Mouse (Mus musculus): ENCODE measurements at regions not wholly inside any gene's neighbourhood (a gene's known extent, or its start where the extent isn't known, plus 50 kb on each side); places are given as distances from the start of the nearest gene placed in this dataset.

DNA sequence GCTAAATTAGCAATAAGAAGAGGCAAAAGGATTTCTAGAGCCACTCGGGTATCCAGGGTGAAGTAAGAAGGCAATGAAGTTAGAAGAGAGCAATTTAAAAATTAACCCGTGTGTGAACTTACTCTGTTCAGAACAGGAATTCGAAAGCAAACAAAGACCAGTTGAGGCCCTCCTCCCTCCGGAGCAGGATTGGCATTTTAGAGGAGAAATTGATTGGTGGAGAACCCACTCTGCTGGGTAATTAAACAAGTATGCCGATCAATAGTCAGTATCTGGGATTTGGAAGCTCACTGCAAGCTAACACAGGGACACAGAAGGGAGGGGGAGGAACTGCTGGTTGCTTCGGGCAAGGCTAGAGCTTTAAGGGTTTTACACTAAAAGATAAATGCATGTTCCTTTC is 177.7 kb downstream of the Rnf152 start:
- H3K36me3 ChIP-seq (ENCODE audit: control insufficient read depth, insufficient read depth, low read length) = no peaks in the 10 kb centered on the region
- no peaks in the 10 kb centered on the region for H3K27me3 ChIP-seq (ENCODE audit: control insufficient read depth, insufficient read depth, low read length)
- peaks cover 34% of the 10 kb centered on the region for H3K4me1 ChIP-seq (ENCODE audit: control insufficient read depth, insufficient read depth, insufficient read length, low read length)
- 23% methylated on average over 6 of the region's 6 CpGs for WGBS
- TF ChIP-seq POLR2A (IDR thresholded peaks at IDR 0.05; ENCODE audit: low read depth, low read length) = no peak
- no peak for TF ChIP-seq CTCF (IDR thresholded peaks at IDR 0.05; ENCODE audit: extremely low read depth, insufficient read length, insufficient replicate concordance, low read depth, low read length)
- no peak overlapping the region for H3K4me3 ChIP-seq (ENCODE audit: low read depth, low read length)
- peak overlapping the region; percentile 96 for H3K27ac ChIP-seq (ENCODE audit: insufficient read depth, low read depth, low read length)

DNA sequence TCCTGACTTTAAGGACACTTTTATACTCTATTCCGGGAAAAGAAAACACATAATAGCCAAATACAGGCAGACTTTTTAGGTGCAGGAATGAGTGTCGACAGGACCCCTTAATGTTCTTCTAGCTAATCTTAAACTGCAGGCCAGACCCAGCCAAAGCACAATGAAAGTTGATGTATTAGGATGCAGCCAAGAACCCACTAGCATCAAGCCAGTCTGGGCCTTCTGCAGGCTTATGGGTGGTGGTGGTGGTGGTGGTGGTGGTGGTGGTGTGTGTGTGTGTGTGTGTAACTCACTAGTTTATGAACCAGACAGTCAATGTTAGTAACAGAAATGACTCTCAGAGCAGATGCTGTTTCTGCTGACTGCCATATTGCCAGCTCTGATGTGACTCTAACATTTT is 178.6 kb downstream of the Rnf152 start:
- TF ChIP-seq POLR2A (IDR thresholded peaks at IDR 0.05; ENCODE audit: low read depth, low read length) (no peak), CTCF (IDR thresholded peaks at IDR 0.05; ENCODE audit: extremely low read depth, insufficient read length, insufficient replicate concordance, low read depth, low read length) (no peak)
- peak overlapping the region; percentile 96 for H3K27ac ChIP-seq (ENCODE audit: insufficient read depth, low read depth, low read length)

DNA sequence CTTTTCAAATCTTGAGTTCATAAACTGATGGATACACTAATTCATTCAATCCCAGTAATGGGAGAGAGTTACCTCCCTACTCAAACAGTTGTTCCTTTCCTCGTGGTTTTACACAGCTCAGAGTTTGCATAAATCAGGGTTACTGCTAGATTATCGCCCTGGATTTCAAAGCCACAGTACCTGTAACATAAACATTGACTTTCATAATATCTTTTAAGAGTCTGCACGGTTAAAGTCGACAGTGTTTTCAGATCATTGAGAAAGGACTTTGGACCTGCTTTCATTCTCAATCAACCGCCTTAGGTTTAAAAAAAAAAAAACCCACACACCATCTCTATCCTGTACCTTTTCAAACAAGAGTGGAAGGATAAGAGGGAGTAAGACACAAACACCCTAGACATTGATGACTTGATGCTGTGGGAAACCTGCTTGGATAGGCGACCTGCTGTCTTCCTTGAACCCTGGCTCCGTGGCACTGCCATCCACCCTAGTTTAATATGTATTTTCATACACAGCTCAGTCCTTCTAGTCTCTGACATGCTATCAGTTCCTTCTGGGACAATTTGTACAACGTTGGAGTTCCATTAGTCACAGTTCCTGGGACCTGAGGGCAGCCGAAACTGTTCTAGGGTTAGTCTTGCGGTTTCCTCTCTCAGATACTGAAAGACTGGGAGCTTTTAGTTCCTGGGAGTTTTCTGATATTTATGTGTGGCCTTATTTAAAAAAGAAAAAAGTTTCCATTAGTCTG is 179.3 kb downstream of the Rnf152 start:
- no peaks in the 10 kb centered on the region for H3K27me3 ChIP-seq (ENCODE audit: control insufficient read depth, insufficient read depth, low read length)
- WGBS = 27% methylated on average over 10 of the region's 10 CpGs
- peaks cover 34% of the 10 kb centered on the region for H3K4me1 ChIP-seq (ENCODE audit: control insufficient read depth, insufficient read depth, insufficient read length, low read length)
- H3K4me3 ChIP-seq (ENCODE audit: low read depth, low read length) = no peak overlapping the region
- H3K27ac ChIP-seq (ENCODE audit: insufficient read depth, low read depth, low read length) = peak overlapping the region; percentile 96
- TF ChIP-seq CTCF (IDR thresholded peaks at IDR 0.05; ENCODE audit: extremely low read depth, insufficient read length, insufficient replicate concordance, low read depth, low read length) (no peak), POLR2A (IDR thresholded peaks at IDR 0.05; ENCODE audit: low read depth, low read length) (no peak)
- H3K36me3 ChIP-seq (ENCODE audit: control insufficient read depth, insufficient read depth, low read length) = no peaks in the 10 kb centered on the region

More for the DNA sequence above, 178.6 kb downstream of the Rnf152 start:
- 74% methylated on average over 2 of the region's 2 CpGs for WGBS
- H3K36me3 ChIP-seq (ENCODE audit: control insufficient read depth, insufficient read depth, low read length) = no peaks in the 10 kb centered on the region
- H3K4me3 ChIP-seq (ENCODE audit: low read depth, low read length) = no peak overlapping the region
- no peaks in the 10 kb centered on the region for H3K27me3 ChIP-seq (ENCODE audit: control insufficient read depth, insufficient read depth, low read length)
- H3K4me1 ChIP-seq (ENCODE audit: control insufficient read depth, insufficient read depth, insufficient read length, low read length) = peaks cover 34% of the 10 kb centered on the region

DNA sequence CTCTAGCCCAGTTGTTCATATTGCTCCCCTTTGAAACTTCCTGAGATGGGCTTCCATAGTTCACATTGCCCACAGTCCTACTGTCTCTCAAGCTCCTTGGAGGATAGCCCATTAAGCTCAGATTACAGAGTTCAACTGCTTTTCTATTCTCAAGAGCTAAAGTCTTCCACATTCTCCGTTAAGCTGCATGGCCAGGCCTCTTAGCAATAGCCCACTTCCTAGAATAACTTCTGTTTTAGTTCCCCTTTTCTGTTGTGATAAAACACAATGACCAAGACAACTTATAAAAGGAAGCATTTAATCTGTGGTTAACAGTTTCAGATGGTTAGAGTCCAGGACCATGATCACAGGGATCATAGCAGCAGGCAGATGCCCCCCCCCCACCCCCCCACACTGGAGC is 185.5 kb downstream of the Rnf152 start:
- Histone ChIP-seq H3K27ac (ENCODE audit: insufficient read depth, low read depth, low read length) (peak overlapping the region; percentile 22; the same call in 1 of the 2 replicates), H3K4me3 (ENCODE audit: low read depth, low read length) (no peak overlapping the region), H3K4me1 (ENCODE audit: control insufficient read depth, insufficient read depth, insufficient read length, low read length) (peaks cover 18% of the 10 kb centered on the region), H3K36me3 (ENCODE audit: control insufficient read depth, insufficient read depth, low read length) (no peaks in the 10 kb centered on the region), H3K27me3 (ENCODE audit: control insufficient read depth, insufficient read depth, low read length) (no peaks in the 10 kb centered on the region)
- 76% methylated on average over 1 of the region's 1 CpGs for WGBS
- no peak for TF ChIP-seq CTCF (IDR thresholded peaks at IDR 0.05; ENCODE audit: extremely low read depth, insufficient read length, insufficient replicate concordance, low read depth, low read length)
- TF ChIP-seq POLR2A (IDR thresholded peaks at IDR 0.05; ENCODE audit: low read depth, low read length) = no peak

DNA sequence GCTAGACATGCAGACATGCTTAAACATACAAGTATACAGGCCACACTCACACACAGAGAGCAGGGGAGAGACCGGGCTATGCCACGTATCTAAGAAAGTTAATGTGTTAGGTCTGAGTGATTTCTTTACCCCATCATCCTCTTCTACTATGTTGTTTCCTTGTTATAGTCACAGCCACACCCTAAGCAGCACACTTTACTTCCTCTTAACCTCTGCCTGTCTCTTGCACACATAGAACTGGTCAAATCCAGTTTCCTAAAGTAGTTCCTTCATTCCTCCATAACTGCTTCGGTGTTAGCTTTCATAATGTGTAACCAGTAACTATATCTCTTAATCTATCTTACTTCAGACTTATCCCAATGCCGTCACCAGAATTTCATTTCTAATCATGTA is 186.4 kb downstream of the Rnf152 start:
- Histone ChIP-seq H3K27me3 (ENCODE audit: control insufficient read depth, insufficient read depth, low read length) (no peaks in the 10 kb centered on the region), H3K36me3 (ENCODE audit: control insufficient read depth, insufficient read depth, low read length) (no peaks in the 10 kb centered on the region), H3K4me3 (ENCODE audit: low read depth, low read length) (no peak overlapping the region), H3K27ac (ENCODE audit: insufficient read depth, low read depth, low read length) (peak overlapping the region; percentile 68), H3K4me1 (ENCODE audit: control insufficient read depth, insufficient read depth, insufficient read length, low read length) (peaks cover 13% of the 10 kb centered on the region)
- 48% methylated on average over 4 of the region's 4 CpGs for WGBS
- no peak for TF ChIP-seq CTCF (IDR thresholded peaks at IDR 0.05; ENCODE audit: extremely low read depth, insufficient read length, insufficient replicate concordance, low read depth, low read length)
- TF ChIP-seq POLR2A (IDR thresholded peaks at IDR 0.05; ENCODE audit: low read depth, low read length) = no peak

DNA sequence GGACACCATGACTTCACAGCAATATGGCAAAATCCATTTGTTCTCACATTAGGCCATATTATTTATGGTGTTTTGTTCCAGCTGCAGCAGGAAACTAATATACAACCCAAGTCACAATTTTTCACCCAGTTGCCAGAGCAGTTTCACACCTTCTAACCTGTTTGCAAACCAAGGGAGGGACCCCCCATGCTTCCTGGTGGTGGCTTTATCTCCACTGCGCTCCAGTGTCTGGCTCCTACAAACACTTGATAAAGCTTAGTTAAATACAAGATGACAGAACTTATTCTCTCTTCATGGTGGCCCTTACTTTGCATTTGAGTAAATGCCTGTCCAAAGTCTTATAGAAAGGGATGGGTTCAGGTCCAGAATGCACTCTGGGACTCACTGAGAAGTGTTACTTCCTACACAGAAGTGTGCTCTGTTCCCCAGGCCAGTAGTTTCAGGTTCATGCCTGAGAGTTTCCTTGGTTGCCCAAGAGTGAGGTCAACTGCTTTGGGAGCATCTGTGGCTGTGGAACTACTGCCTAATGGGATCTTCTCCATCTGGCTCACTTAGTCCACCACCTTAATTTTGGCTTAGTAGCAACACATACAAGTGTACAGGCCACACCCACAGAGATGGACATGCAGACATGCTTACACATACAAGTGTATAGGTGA is 186.9 kb downstream of the Rnf152 start:
- peak overlapping the region; percentile 68 for H3K27ac ChIP-seq (ENCODE audit: insufficient read depth, low read depth, low read length)
- WGBS = 82% methylated on average over 1 of the region's 1 CpGs
- TF ChIP-seq POLR2A (IDR thresholded peaks at IDR 0.05; ENCODE audit: low read depth, low read length) (no peak), CTCF (IDR thresholded peaks at IDR 0.05; ENCODE audit: extremely low read depth, insufficient read length, insufficient replicate concordance, low read depth, low read length) (no peak)
- peaks cover 10% of the 10 kb centered on the region for H3K4me1 ChIP-seq (ENCODE audit: control insufficient read depth, insufficient read depth, insufficient read length, low read length)
- no peaks in the 10 kb centered on the region for H3K27me3 ChIP-seq (ENCODE audit: control insufficient read depth, insufficient read depth, low read length)
- no peak overlapping the region for H3K4me3 ChIP-seq (ENCODE audit: low read depth, low read length)
- no peaks in the 10 kb centered on the region for H3K36me3 ChIP-seq (ENCODE audit: control insufficient read depth, insufficient read depth, low read length)

DNA sequence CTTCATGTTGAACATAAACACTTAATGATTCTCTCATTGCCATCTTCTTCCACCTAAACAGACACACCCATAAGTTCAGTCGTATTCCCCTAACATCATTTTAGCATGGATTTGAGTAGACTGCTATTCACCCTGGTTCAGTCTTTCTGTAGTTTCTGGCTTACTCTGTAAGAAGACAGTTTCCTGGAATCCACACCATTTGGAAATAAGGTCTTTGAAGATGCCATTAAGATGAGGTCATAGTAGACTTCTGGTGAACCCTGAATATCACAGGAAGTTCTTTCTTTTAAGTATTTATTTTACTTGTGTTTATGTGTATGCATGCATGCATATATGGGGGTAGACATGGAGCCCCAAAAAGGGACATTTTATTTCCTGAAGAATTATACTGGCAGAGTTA is 187.7 kb downstream of the Rnf152 start:
- no peak overlapping the region for H3K4me3 ChIP-seq (ENCODE audit: low read depth, low read length)
- no peaks in the 10 kb centered on the region for H3K27me3 ChIP-seq (ENCODE audit: control insufficient read depth, insufficient read depth, low read length)
- peak overlapping the region; percentile 68; the same call in 1 of the 2 replicates for H3K27ac ChIP-seq (ENCODE audit: insufficient read depth, low read depth, low read length)
- TF ChIP-seq CTCF (IDR thresholded peaks at IDR 0.05; ENCODE audit: extremely low read depth, insufficient read length, insufficient replicate concordance, low read depth, low read length) = no peak
- TF ChIP-seq POLR2A (IDR thresholded peaks at IDR 0.05; ENCODE audit: low read depth, low read length) = no peak
- 76% methylated on average over 1 of the region's 1 CpGs for WGBS
- H3K36me3 ChIP-seq (ENCODE audit: control insufficient read depth, insufficient read depth, low read length) = no peaks in the 10 kb centered on the region
- peaks cover 10% of the 10 kb centered on the region for H3K4me1 ChIP-seq (ENCODE audit: control insufficient read depth, insufficient read depth, insufficient read length, low read length)
